Mouse (Mus musculus) gastrocnemius, adult 2 months (tissue): ENCODE results near the gene Rars. TPM values are rescaled to one million over a fixed set of nuclear protein-coding genes. Genes with fewer than 3 reads are reported as not detected.

Experiments
- DNase-seq: peaks from one replicate; pipeline ENCODE4 v3.0.0; 2022
- H3K27ac ChIP-seq: fragments of 200-600 bp; 2 replicates; pipeline ENCODE4 v1.8.1; 2022; ENCODE audit warnings: mild to moderate bottlenecking
- H3K4me3 ChIP-seq: fragments of 200-600 bp; 2 replicates; pipeline ENCODE4 v1.8.1; 2022; ENCODE audit warnings: mild to moderate bottlenecking, moderate library complexity
- CTCF ChIP-seq: fragments of 200-600 bp; IDR thresholded peaks from 2 replicates; pipeline ENCODE4 v1.8.1; 2022; ENCODE audit warnings: antibody characterized with exemption, mild to moderate bottlenecking, moderate library complexity
- intact Hi-C: fragments of 180-260 bp; cut with DNase I; formaldehyde crosslinking; loops from one replicate; pipeline ENCODE4 v1.15.1; 2025
- microRNA-seq: library from miRNA; unstranded; fragments of <30 nt; microRNA quantifications from one replicate; pipeline ENCODE4 v1.2.0, GENCODE M21; 2021
- total RNA-seq, 2 experiments: library from RNA; stranded (reverse); gene quantifications; 2 replicates each; pipeline ENCODE4 v1.2.3; 2021

Gene Rars
- total RNA-seq, 2 experiments from 2014 or later = 40.7 to 43.1 TPM

DNA sequence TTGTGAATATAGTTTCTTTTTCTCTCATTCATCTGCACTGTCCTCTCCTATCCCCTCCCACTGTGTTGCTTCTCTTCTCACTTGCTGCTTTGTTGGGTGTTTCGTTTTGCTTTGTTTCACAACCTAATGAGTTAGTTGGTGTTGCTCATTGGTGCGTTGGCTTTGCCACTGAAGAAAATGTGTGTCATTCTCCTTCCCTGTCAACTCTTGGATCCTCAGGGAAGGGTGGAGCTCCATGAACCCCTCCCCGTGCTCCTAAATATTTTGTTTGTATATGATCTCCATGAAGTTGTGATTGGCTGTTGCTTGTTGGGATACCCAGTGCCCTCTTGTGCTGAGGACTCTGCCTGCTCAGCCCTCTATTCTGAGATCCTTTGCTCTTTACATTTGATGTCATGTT, 54.0 kb downstream of the Rars start:
- no peak for DNase-seq
- peak; percentile 39 for TF ChIP-seq CTCF
- intact Hi-C loops = loop anchor here (5.0 kb wide), 1 partner anchor 37 kb away; no protein-coding TSS in a partner anchor
- Histone ChIP-seq H3K4me3 (no peak overlapping the region), H3K27ac (no peak overlapping the region)

DNA sequence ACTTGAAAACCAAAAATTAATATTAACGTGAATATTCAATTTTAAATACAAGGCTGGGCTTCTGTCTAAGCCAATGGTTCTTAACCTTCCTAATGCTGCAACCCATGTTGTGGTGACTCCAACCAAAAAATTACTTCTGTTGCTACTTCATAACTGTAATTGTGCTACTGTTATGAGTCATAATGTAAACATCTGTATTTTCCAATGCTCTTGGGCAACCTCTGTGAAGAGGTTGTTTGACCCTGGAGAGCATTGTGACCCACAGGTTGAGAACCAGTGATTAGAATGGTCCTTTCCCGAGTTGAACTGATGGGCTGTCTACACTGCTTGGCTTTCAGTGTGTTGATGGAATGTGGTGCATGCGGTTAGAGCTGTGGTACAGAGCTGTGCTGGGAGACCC, 57.9 kb downstream of the Rars start:
- no peak overlapping the region for H3K27ac ChIP-seq
- intact Hi-C loops = no loop called here
- H3K4me3 ChIP-seq = no peak overlapping the region
- TF ChIP-seq CTCF = no peak
- DNase-seq = no peak

DNA sequence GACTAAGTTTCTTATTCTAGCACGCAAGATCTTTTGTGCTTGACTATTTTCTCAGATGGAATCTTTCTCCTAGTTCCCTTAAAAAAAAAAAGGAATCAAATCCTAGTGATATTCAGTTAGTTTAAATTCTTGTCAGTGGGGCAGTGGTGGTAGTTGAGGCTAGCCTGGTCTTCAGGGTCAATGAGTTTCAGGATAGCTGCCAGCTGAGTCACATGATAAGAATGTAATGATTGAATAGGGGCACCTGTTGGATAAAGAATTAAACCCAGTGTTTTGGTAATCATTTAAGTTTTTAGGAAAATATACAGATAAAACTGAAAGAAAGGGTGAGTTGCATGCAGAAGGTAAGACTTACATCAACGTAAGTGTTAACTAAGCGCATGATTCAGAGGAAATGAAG, 58.7 kb downstream of the Rars start:
- H3K4me3 ChIP-seq = no peak overlapping the region
- TF ChIP-seq CTCF = no peak
- intact Hi-C loops = no loop called here
- no peak overlapping the region for H3K27ac ChIP-seq
- no peak for DNase-seq

DNA sequence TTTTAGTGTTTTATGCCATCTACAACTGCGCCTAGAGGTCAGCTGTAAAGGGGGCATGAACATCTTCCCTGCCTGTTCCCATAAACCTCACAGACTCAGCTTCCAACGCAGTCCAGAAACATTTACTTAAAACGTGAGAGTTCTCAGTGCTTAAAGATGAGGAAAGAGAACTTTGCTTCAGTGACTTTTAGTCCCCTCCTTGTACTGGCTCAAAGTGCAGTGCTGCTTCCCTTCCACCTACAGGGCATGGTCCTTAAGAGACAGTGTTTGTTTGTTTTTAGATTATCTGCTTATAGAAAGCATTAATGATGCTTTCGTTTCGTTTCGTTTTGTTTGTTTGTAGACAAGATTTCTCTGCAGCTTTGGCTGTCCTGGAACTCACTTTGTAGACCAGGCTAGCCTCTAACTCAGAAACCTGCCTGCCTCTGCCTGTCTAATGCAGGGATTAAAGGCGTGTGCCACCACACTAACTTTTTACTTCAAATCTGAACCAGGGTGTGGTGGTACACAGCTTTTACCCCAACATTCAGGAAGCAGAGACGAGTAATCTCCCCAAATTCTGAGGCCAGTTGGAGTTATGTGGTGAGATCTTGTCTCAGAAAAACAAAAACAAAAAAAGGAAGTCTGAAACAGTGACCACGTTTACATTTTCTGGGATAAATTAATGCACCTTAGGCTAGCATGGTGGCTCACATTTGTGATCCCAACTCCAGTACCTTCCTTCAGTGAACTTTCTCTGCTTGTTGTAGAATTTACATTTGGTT, 63.4 kb downstream of the Rars start:
- 0 out of 2 replicates have a peak overlapping the region, but pooled peaks have one; percentile 97 for H3K27ac ChIP-seq
- H3K4me3 ChIP-seq = peak overlapping the region; percentile 96
- no peak for TF ChIP-seq CTCF
- DNase-seq = no peak
- intact Hi-C loops = no loop called here

DNA sequence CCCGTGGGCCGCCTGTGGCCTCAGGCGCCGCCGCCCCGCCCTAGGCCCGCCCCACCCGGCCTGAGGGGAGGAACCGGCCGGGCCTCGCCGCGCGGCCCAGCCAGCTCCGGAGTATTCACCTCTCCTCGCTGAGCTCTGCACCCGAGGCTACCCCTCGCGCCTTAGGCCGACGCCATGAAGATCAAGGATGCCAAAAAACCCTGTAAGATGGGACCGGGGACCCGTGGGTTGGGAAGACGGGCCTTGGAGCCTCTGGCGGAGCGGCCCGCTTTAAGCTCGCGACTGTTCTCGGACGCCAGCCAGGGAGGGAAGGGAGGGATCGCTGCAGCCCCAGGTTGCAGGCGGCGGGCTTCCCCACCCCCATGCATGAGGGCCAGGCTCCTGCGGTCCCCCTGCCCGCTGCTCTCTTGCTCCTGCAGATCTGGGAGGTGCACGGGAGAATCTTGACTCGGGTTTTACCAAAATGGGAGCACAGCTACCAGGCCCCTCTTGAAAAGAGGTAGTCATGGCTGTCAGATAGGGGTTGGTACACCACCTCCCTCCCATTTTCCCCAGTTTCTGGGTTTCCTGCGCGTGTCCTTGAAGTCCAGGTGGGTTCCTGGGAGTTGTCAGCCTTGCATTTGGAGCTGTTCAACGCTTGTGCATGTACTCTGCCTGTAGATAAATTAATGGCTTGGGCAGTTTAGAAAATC, 64.4 kb downstream of the Rars start:
- Histone ChIP-seq H3K4me3 (peak overlapping the region; percentile 96), H3K27ac (peak overlapping the region; percentile 97)
- peak; percentile 89 for DNase-seq
- no peak for TF ChIP-seq CTCF
- intact Hi-C loops = loop anchor here (5.0 kb wide), 1 partner anchor 62 kb away; the partner anchor contains the start of gene Rars

DNA sequence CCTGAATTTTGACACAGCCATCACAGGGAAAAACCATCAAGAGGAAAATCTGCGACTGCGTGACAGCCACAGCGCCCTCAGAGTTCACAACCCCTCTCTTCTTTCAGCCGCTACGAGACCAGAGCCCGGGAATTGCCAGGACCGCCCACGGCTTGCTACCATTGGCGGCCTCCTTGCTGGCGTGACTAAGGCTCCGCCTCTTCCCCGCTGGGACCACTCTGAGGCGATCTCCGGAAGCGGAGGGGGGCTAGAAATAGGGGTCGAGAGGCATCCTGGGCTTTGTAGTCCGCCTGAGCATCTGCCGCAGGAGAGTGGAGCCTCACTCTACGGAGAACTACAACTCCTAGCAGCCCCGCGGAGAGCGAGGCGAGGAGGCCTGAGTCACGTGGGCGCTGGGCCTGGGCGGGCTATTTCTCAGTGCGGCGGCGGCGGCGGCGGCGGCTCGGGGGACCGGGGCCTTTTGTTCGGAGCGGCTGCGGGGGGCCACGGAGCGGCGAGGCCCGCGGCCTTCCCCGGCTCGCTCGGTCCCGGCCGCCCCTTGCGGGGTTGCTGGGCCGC, 65.0 kb downstream of the Rars start, which contains the start of gene Pank3:
Gene Pank3 (plus strand): TSS at position 297 of the 558 bp plus-strand sequence.
- Histone ChIP-seq H3K4me3 (peak within 1 kb of the TSS; percentile 96), H3K27ac (peak within 1 kb of the TSS; percentile 97)
- DNase-seq = peak; percentile 98
- TF ChIP-seq CTCF = no peak
- intact Hi-C loops = loop anchor here (5.0 kb wide), 1 partner anchor 63 kb away; the partner anchor contains the start of gene Rars

DNA sequence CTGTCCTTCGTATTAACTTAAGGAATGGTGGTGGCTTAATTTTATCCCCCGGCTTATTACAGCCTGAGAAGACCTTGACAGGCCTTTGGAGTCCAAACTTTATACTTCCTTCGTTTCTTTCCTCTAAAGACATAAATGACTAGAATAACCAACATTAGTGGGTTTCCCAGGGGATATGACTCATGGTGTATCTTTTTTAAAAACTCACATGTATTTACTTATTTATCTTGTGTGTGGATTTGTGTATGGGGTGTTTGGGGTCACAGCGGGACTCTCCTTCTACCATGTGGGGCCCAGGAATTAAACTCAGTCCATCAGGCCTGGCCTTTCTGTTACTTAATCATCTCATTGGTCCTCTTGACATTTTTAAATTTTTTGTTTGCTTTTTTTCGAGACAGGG, 67.5 kb downstream of the Rars start:
- Histone ChIP-seq H3K27ac (no peak overlapping the region), H3K4me3 (no peak overlapping the region)
- no peak for DNase-seq
- intact Hi-C loops = loop anchor here (5.0 kb wide), 1 partner anchor 65 kb away; the partner anchor contains the start of gene Rars
- no peak for TF ChIP-seq CTCF

DNA sequence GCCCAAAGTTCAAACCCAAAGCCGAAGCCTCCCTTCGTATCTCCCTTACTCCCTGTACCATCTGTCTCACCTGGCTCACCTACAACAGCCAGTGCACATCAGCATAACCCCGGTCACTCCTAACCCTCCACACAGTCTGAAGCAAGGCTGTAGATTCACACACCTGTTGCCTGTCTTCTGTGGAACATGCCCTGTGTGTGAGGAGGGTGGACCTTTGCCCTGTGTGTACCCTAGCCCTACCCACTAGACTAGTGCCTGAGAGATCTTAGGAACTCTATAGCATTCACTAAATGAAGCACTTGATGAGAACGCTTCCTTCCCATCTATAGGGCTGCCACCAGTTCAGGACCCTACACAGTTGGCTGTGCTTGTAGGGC, 73.7 kb downstream of the Rars start:
- Histone ChIP-seq H3K27ac (no peak overlapping the region), H3K4me3 (no peak overlapping the region)
- DNase-seq = no peak
- intact Hi-C loops = no loop called here
- no peak for TF ChIP-seq CTCF

DNA sequence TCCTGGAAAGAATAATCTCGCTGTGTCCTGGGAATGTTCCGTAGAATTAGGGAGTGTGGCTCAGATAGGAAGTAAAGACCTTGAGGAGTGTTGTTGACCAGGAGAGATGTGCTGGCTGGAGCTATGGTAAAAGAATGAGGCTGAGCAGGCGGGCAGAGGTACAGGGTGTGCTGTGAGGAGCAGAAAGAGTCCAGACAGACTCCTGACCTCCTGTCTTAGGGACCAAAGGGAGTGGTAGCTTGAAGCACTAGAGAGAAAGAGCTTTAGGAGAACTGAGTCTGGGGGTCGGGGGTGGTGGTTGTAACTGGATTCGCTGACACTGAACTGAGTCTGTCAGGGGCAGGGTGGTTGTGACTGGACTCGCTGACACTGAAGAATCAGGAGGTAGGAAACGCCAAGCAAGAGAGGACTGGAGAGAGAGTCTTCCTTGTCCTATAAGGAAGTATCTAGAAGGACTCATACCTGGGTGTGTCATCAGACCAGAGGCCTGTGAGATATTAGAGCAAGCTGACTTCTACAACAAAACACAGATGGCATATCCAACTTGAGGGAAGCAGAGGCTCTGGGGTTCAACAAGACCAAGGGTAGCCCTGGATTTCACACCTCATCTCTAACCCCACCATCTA, 74.2 kb downstream of the Rars start:
- H3K27ac ChIP-seq = no peak overlapping the region
- intact Hi-C loops = no loop called here
- no peak for TF ChIP-seq CTCF
- H3K4me3 ChIP-seq = no peak overlapping the region
- no peak for DNase-seq

Small RNA genes within 50 kb of the gene (microRNA-seq; reads per million reads assigned to microRNA genes)
- not detected for gene Mir103-1

Other genes with a start within 250 kb of the Rars start
- 10 to 100 TPM; 18.3 to 20.5 TPM for gene Pank3, start 65.0 kb downstream of the Rars start, total RNA-seq
- not detected for gene Fbll1, start 35.6 kb downstream of the Rars start, total RNA-seq
- not detected for gene Wwc1, start 146.0 kb upstream of the Rars start, total RNA-seq